Mouse (Mus musculus): Measurements from ENCODE around the gene Mfsd14a. TPM values are rescaled to one million over a fixed set of nuclear protein-coding genes. Genes with fewer than 3 reads are reported as not detected.

Gene Mfsd14a
- polyA plus RNA-seq, 1 experiment = 12.2 TPM

DNA sequence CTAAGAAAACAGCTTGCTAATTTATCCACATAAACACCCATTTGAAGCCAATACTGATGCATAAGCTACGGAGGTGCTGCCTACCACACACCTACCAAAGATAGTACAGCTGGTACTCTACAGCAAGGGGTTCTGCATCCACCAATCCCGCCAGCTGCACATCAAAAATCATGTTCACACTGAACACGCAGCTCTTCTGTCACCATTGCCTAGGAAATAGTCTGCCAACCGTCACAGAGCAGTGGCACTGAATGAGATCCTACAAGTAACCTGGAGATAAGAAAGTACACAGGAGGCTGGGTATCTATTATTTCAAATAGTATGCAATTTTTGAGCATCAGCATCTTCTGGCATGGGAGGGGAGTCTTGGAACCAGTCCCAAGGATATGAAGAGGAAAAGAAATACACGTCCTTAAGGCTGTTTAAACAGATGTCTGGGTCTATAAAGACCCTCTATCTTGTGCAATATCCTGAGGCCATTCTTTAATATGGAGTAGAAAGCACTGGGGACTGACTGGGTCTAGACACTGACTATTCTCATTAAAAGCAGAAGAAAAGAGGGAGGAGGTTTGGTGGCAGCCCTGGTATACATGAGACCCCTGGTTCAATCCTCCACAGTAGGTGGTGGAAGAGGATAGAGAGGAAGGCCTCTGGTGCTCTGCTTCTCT lies 9.1 kb downstream of the Mfsd14a start:
- Histone ChIP-seq H3K4me1 (ENCODE audit: control insufficient read depth, insufficient read depth, insufficient read length) (peaks cover 4% of the 10 kb centered on the region), H3K36me3 (ENCODE audit: control insufficient read depth, insufficient read depth, low read length) (peaks cover 6% of the 10 kb centered on the region), H3K27me3 (ENCODE audit: control insufficient read depth, insufficient read depth, low read length) (no peaks in the 10 kb centered on the region), H3K27ac (ENCODE audit: insufficient read depth, low read length) (no peak overlapping the region), H3K4me3 (ENCODE audit: extremely low read depth, insufficient read depth, insufficient read length) (no peak overlapping the region)
- WGBS = 81% methylated on average over 5 of the region's 5 CpGs
- TF ChIP-seq CTCF (IDR thresholded peaks at IDR 0.05; ENCODE audit: extremely low read depth, insufficient read depth, insufficient read length, insufficient replicate concordance) (no peak), POLR2A (IDR thresholded peaks at IDR 0.05; ENCODE audit: low read depth, low read length) (no peak)
- no peak for DNase-seq (ENCODE audit: low read depth in 1 of 2, low spot score in 2 of 2)

DNA sequence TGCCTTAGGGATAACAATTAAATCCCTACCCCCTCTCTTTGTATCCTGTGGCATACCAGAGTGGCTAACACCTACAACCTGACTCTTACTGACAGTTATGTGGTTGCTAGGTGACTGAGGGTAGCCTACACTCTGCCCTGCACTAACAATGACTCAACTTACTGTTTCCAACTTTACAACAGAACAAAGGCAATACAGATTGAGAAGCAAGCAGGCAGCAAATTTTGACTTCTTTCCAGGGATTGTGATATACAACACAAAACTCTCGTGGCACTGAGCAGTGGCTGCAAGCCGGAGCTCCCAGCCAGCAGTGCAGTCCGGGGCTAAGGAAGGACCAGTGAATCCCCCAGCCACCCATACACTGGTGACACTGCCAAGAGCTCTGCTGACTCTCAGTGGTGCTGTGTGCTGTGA lies 10.4 kb downstream of the Mfsd14a start:
- no peak overlapping the region for H3K4me3 ChIP-seq (ENCODE audit: extremely low read depth, insufficient read depth, insufficient read length)
- H3K4me1 ChIP-seq (ENCODE audit: control insufficient read depth, insufficient read depth, insufficient read length) = peaks cover 4% of the 10 kb centered on the region
- H3K27ac ChIP-seq (ENCODE audit: insufficient read depth, low read length) = no peak overlapping the region
- WGBS = 89% methylated on average over 3 of the region's 3 CpGs
- H3K27me3 ChIP-seq (ENCODE audit: control insufficient read depth, insufficient read depth, low read length) = no peaks in the 10 kb centered on the region
- DNase-seq (ENCODE audit: low read depth in 1 of 2, low spot score in 2 of 2) = no peak
- H3K36me3 ChIP-seq (ENCODE audit: control insufficient read depth, insufficient read depth, low read length) = peaks cover 7% of the 10 kb centered on the region
- TF ChIP-seq POLR2A (IDR thresholded peaks at IDR 0.05; ENCODE audit: low read depth, low read length) = no peak
- TF ChIP-seq CTCF (IDR thresholded peaks at IDR 0.05; ENCODE audit: extremely low read depth, insufficient read depth, insufficient read length, insufficient replicate concordance) = no peak

DNA sequence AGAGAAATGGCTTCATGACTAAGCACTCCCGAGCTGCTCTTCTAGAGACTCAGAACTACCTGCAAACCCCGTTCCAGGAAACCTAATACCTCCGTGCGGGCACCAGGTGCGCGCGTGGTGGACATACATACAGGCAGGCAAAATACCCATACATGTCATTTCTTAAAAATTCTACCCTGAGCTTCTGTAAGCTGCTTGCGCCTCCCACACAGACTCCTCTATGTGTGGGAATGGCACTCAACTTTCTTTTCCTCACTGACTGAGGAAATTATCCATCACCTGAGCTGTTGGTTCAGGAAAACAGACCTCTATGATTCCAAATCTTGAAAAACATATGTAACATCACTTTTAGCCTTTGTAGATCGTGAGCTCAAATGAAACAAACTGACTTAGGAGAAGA lies 11.8 kb downstream of the Mfsd14a start:
- 97% methylated on average over 9 of the region's 9 CpGs for WGBS
- Histone ChIP-seq H3K27me3 (ENCODE audit: control insufficient read depth, insufficient read depth, low read length) (no peaks in the 10 kb centered on the region), H3K27ac (ENCODE audit: insufficient read depth, low read length) (no peak overlapping the region), H3K36me3 (ENCODE audit: control insufficient read depth, insufficient read depth, low read length) (peaks cover 14% of the 10 kb centered on the region), H3K4me1 (ENCODE audit: control insufficient read depth, insufficient read depth, insufficient read length) (0 out of 2 replicates have a peak, but pooled peaks cover under 1% of the 10 kb centered on the region), H3K4me3 (ENCODE audit: extremely low read depth, insufficient read depth, insufficient read length) (no peak overlapping the region)
- no peak for TF ChIP-seq POLR2A (IDR thresholded peaks at IDR 0.05; ENCODE audit: low read depth, low read length)
- no peak for DNase-seq (ENCODE audit: low read depth in 1 of 2, low spot score in 2 of 2)

DNA sequence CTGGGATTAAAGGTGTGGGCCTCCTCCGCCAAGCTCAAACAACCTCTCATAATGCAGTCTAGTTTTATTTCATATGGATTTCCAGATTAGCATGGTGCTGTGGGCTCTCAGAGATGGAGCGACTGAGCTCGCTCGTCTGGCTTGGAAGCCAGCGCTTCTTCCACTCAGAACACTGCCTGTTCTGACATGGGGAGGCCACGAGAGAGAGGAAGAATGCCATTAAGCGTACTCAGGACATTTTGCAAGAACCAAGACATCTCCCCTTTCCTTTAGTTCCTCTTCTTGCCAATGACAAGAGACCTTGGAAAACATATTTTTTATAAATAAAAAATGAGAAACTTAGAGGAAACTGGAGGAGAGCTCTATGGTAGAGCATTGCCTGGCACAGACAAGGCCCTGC lies 13.7 kb downstream of the Mfsd14a start:
- H3K36me3 ChIP-seq (ENCODE audit: control insufficient read depth, insufficient read depth, low read length) = peaks cover 19% of the 10 kb centered on the region
- no peaks in the 10 kb centered on the region for H3K4me1 ChIP-seq (ENCODE audit: control insufficient read depth, insufficient read depth, insufficient read length)
- no peak overlapping the region for H3K4me3 ChIP-seq (ENCODE audit: extremely low read depth, insufficient read depth, insufficient read length)
- no peak for DNase-seq (ENCODE audit: low read depth in 1 of 2, low spot score in 2 of 2)
- no peaks in the 10 kb centered on the region for H3K27me3 ChIP-seq (ENCODE audit: control insufficient read depth, insufficient read depth, low read length)
- no peak for TF ChIP-seq CTCF (IDR thresholded peaks at IDR 0.05; ENCODE audit: extremely low read depth, insufficient read depth, insufficient read length, insufficient replicate concordance)
- TF ChIP-seq POLR2A (IDR thresholded peaks at IDR 0.05; ENCODE audit: low read depth, low read length) = no peak
- H3K27ac ChIP-seq (ENCODE audit: insufficient read depth, low read length) = no peak overlapping the region
- 85% methylated on average over 7 of the region's 7 CpGs for WGBS

DNA sequence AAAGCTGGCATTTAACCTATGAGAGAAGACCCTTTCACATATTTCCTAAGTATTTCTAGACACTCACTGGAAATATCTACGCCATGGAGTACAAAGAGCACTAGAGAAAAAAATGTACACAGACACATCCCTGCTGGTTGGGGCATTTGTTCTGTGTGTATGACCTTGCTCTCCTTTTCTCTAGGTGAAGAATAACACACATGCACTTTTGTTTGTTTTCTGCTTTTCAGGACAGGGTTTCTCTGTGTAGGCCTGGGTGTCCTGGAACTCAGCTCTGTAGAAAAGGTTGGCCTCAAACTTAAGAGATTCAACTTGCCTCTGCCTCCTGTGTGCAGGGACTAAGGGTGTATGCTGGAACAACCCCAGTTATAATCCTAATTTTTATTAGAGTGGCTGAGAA lies 16.1 kb downstream of the Mfsd14a start:
- Histone ChIP-seq H3K36me3 (ENCODE audit: control insufficient read depth, insufficient read depth, low read length) (peaks cover 26% of the 10 kb centered on the region), H3K27ac (ENCODE audit: insufficient read depth, low read length) (no peak overlapping the region), H3K27me3 (ENCODE audit: control insufficient read depth, insufficient read depth, low read length) (no peaks in the 10 kb centered on the region), H3K4me3 (ENCODE audit: extremely low read depth, insufficient read depth, insufficient read length) (no peak overlapping the region), H3K4me1 (ENCODE audit: control insufficient read depth, insufficient read depth, insufficient read length) (no peaks in the 10 kb centered on the region)
- no peak for DNase-seq (ENCODE audit: low read depth in 1 of 2, low spot score in 2 of 2)
- 96% methylated on average over 1 of the region's 1 CpGs for WGBS
- TF ChIP-seq POLR2A (IDR thresholded peaks at IDR 0.05; ENCODE audit: low read depth, low read length) = no peak
- no peak for TF ChIP-seq CTCF (IDR thresholded peaks at IDR 0.05; ENCODE audit: extremely low read depth, insufficient read depth, insufficient read length, insufficient replicate concordance)

DNA sequence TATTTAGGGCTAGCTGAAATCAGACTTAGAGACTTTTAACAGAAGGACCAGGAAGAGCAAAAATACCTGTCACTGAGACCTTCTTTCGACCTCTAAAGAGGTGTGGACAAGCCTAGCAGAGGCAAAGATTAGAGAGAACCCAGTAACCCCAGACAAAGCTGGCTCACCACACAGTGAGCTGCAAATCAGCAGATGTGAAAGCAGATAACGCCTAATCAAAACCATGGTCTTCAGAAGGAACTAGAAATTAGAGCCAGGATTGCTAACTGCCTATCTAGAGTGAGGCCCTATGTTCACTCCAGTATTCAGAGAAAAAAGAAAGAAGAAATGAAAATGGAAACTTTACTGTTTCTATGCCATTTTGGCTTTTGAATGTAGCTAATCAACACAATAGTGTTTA lies 20.1 kb downstream of the Mfsd14a start:
- Histone ChIP-seq H3K4me3 (ENCODE audit: extremely low read depth, insufficient read depth, insufficient read length) (no peak overlapping the region), H3K27ac (ENCODE audit: insufficient read depth, low read length) (no peak overlapping the region), H3K36me3 (ENCODE audit: control insufficient read depth, insufficient read depth, low read length) (peaks cover 32% of the 10 kb centered on the region), H3K27me3 (ENCODE audit: control insufficient read depth, insufficient read depth, low read length) (no peaks in the 10 kb centered on the region), H3K4me1 (ENCODE audit: control insufficient read depth, insufficient read depth, insufficient read length) (no peaks in the 10 kb centered on the region)
- TF ChIP-seq POLR2A (IDR thresholded peaks at IDR 0.05; ENCODE audit: low read depth, low read length) = no peak
- TF ChIP-seq CTCF (IDR thresholded peaks at IDR 0.05; ENCODE audit: extremely low read depth, insufficient read depth, insufficient read length, insufficient replicate concordance) = no peak
- 64% methylated on average over 2 of the region's 2 CpGs for WGBS
- DNase-seq (ENCODE audit: low read depth in 1 of 2, low spot score in 2 of 2) = no peak

DNA sequence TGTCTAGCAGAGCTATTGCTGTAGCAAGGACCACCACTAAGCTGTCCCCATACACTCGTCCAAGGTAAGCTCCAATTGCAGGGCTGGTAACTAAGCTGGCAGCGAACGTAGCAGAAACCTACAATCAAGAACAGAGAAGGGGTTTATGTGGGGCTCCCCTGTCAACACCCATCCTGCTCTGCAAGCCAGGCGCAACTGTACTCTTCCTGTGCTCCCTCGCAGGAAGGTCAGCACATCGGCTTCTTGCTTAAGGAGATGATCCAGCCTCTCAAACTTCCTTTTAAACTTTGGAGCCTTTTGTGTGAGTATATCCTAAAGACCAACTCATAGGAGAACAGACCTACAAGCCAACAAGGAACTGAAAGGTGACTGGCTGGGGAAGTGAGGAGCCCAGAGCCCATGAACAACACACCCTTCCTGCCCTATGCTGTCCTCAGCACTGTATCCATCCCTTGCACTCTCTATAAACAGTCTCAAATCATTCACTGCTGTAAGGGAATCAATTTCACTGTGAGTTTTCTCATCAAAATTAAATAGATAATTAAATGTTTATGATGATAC lies 20.6 kb downstream of the Mfsd14a start:
- peaks cover 30% of the 10 kb centered on the region for H3K36me3 ChIP-seq (ENCODE audit: control insufficient read depth, insufficient read depth, low read length)
- TF ChIP-seq POLR2A (IDR thresholded peaks at IDR 0.05; ENCODE audit: low read depth, low read length) = no peak
- TF ChIP-seq CTCF (IDR thresholded peaks at IDR 0.05; ENCODE audit: extremely low read depth, insufficient read depth, insufficient read length, insufficient replicate concordance) = no peak
- no peak overlapping the region for H3K27ac ChIP-seq (ENCODE audit: insufficient read depth, low read length)
- no peak for DNase-seq (ENCODE audit: low read depth in 1 of 2, low spot score in 2 of 2)
- no peaks in the 10 kb centered on the region for H3K27me3 ChIP-seq (ENCODE audit: control insufficient read depth, insufficient read depth, low read length)
- H3K4me1 ChIP-seq (ENCODE audit: control insufficient read depth, insufficient read depth, insufficient read length) = no peaks in the 10 kb centered on the region
- no peak overlapping the region for H3K4me3 ChIP-seq (ENCODE audit: extremely low read depth, insufficient read depth, insufficient read length)
- WGBS = 82% methylated on average over 6 of the region's 6 CpGs
